Mouse (Mus musculus) neural tube, embryonic 15.5 days (tissue): Measurements from ENCODE around the gene Vmn2r104. TPM values are rescaled to one million over a fixed set of nuclear protein-coding genes. Genes with fewer than 3 reads are reported as not detected.

Source experiments
- ATAC-seq: fragments of 200-750 bp; cut with Nextera tagmentation; 2 replicates; pipeline ENCODE4 v1.8.0; 2017; ENCODE audit warnings: mild to moderate bottlenecking, moderate TSS enrichment, moderate library complexity; ENCODE audit not compliant: low FRiP score
- H3K27ac ChIP-seq: fragments of 300-500 bp; sonication (generic); replicated peaks from 2 replicates; pipeline ENCODE4 v1.5.1; 2015; ENCODE audit warnings: mild to moderate bottlenecking, inconsistent platforms
- H3K27me3 ChIP-seq: fragments of 300-500 bp; sonication (generic); replicated peaks from 2 replicates; pipeline ENCODE4 v1.6.1; 2015; ENCODE audit warnings: inconsistent platforms
- H3K36me3 ChIP-seq: fragments of 300-500 bp; sonication (generic); 2 replicates; pipeline ENCODE4 v1.6.1; 2015; ENCODE audit warnings: inconsistent platforms
- H3K4me1 ChIP-seq: fragments of 300-500 bp; sonication (generic); 2 replicates; pipeline ENCODE4 v1.6.1; 2015; ENCODE audit warnings: inconsistent platforms
- H3K4me2 ChIP-seq: fragments of 300-500 bp; sonication (generic); 2 replicates; pipeline ENCODE4 v1.6.1; 2015; ENCODE audit warnings: inconsistent platforms, mild to moderate bottlenecking, moderate library complexity
- H3K4me3 ChIP-seq: fragments of 300-500 bp; sonication (generic); replicated peaks from 2 replicates; pipeline ENCODE4 v1.5.1; 2015; ENCODE audit warnings: mild to moderate bottlenecking, inconsistent platforms
- H3K9ac ChIP-seq: fragments of 300-500 bp; sonication (generic); replicated peaks from 2 replicates; pipeline ENCODE4 v1.6.1; 2015; ENCODE audit warnings: mild to moderate bottlenecking, inconsistent platforms
- H3K9me3 ChIP-seq: fragments of 300-500 bp; sonication (generic); replicated peaks from 2 replicates; pipeline ENCODE4 v1.6.1; 2016; ENCODE audit warnings: inconsistent platforms
- WGBS: fragments of 180-500 bp; shearing (Covaris S2); methylation state at CpG from one replicate; pipeline ENCODE4 v1.1.7; 2015; ENCODE audit warnings: mixed read lengths; 5-methylcytosine and 5-hydroxymethylcytosine counted together
- polyA plus RNA-seq: library from polyadenylated mRNA; unstranded; fragments of >200 nt; fragmentation: Nextera tagmentation; extraction: Ambion mirVana; gene quantifications from 2 replicates; pipeline ENCODE4 v1.2.1, GENCODE M21; 2015

Vmn2r104 gene
- not detected in 2 replicates for polyA plus RNA-seq

GRCm38 (mm10) chr17:20048236-20048635 lies at the start of gene Vmn2r104:
Gene Vmn2r104 (minus strand): TSS chr17:20048336.
- Histone ChIP-seq H3K9me3 (peaks cover 36% of the 10 kb centered on the region), H3K4me3 (no peak within 1 kb of the TSS), H3K4me2 (no peak within 1 kb of the TSS), H3K4me1 (no peaks in the 10 kb centered on the region), H3K27ac (no peak within 1 kb of the TSS), H3K27me3 (no peaks in the 10 kb centered on the region), H3K9ac (no peak within 1 kb of the TSS), H3K36me3 (no peaks in the 10 kb centered on the region)
- WGBS = 89% methylated on average over 1 of the region's 1 CpGs
- no peak for ATAC-seq

- no peak for ATAC-seq
Measured at GRCm38 (mm10) chr17:20074090-20074489, 26.0 kb upstream of the Vmn2r104 start.

GRCm38 (mm10) chr17:20071656-20072396 lies 23.7 kb upstream of the Vmn2r104 start:
- no peak overlapping the region for H3K27ac ChIP-seq
- no peaks in the 10 kb centered on the region for H3K4me1 ChIP-seq
- no peak overlapping the region for H3K4me2 ChIP-seq
- no peak for ATAC-seq
- H3K36me3 ChIP-seq = no peaks in the 10 kb centered on the region
- 97% methylated on average over 4 of the region's 4 CpGs for WGBS
- H3K9me3 ChIP-seq = peaks cover 12% of the 10 kb centered on the region; the same call in 1 of the 2 replicates
- no peak overlapping the region for H3K9ac ChIP-seq
- H3K27me3 ChIP-seq = no peaks in the 10 kb centered on the region
- H3K4me3 ChIP-seq = no peak overlapping the region

More at GRCm38 (mm10) chr17:20074090-20074489, 26.0 kb upstream of the Vmn2r104 start:
- no peak overlapping the region for H3K4me2 ChIP-seq
- WGBS = 85% methylated on average over 6 of the region's 6 CpGs
- no peaks in the 10 kb centered on the region for H3K36me3 ChIP-seq
- no peaks in the 10 kb centered on the region for H3K27me3 ChIP-seq
- no peak overlapping the region for H3K9ac ChIP-seq
- H3K4me3 ChIP-seq = no peak overlapping the region
- H3K27ac ChIP-seq = no peak overlapping the region
- H3K4me1 ChIP-seq = no peaks in the 10 kb centered on the region
- peaks cover 12% of the 10 kb centered on the region; the same call in 1 of the 2 replicates for H3K9me3 ChIP-seq

Other genes with a start within 250 kb of the Vmn2r104 start
- gene Fpr-rs7, start 65.9 kb upstream of the Vmn2r104 start, polyA plus RNA-seq = not detected in 2 replicates
- not detected in 2 replicates for gene Fpr-rs6, start 134.8 kb upstream of the Vmn2r104 start, polyA plus RNA-seq
- not detected in 2 replicates for gene Vmn2r105, start 186.7 kb upstream of the Vmn2r104 start, polyA plus RNA-seq
- gene Vmn2r106, start 237.2 kb upstream of the Vmn2r104 start, polyA plus RNA-seq = not detected in 2 replicates